Mouse (Mus musculus): ENCODE results near the gene Fam170b. TPM values are rescaled to one million over a fixed set of nuclear protein-coding genes. Genes with fewer than 3 reads are reported as not detected.
A peak's percentile ranks its signal among the peaks of the same experiment; 100 is the strongest.

Gene Fam170b
- polyA plus RNA-seq, 1 experiment from 2014 or later = 0.11 TPM

DNA sequence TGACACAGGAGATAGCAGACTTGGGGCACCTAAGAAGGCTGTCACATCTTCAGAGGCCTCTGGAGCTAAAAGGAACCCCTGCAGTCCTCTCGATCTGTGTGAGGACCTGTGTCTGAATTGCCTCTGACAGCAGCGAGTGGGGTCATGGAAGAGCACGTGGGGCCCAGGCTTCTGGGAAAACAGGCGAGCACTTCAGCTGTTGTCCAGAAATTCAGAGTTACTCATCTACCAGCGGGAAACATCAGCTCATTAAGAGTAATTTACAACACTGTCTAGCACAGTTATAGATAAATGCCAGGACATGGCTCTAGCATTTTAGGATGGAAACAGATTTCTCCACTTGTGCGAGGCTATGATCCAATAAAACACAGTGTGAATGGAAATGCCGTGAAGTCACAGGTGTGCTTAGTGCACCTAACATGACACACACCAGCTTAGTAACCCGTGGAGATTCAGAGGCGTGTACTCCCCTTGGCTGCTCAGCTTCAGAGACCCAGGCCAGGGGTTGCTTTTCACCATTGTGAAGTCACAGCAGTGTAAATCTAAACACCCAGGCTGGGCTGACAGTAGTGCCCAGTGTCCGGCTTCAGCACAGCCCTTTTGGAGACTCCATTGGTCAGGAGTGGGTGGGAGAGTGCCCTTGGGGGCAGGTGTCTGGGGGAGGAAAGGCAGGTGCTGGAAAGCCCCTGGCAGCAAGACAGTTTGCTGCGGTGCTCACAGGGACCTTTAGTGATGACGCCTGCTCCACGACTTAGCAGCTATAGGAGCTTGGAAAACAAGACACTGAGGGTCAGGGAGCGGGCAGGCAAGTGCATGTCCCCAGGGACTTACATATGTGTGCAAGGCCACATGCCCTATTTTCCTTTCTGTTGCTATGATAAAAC is 9.3 kb upstream of the Fam170b start:
- DNase-seq (no peak), ATAC-seq (no peak)
- Histone ChIP-seq H3K27me3 (ENCODE audit: insufficient read depth, low read length) (no peaks in the 10 kb centered on the region), H3K9me3 (ENCODE audit: low read length) (no peaks in the 10 kb centered on the region), H3K4me3 (ENCODE audit: low read depth, low read length) (no peak overlapping the region), H3K4me1 (ENCODE audit: insufficient read depth) (peaks cover 14% of the 10 kb centered on the region), H3K4me2 (ENCODE audit: low read depth, low read length) (no peak overlapping the region), H3K27ac (ENCODE audit: low read depth) (no peak overlapping the region), H3K36me3 (replicated peaks; ENCODE audit: insufficient read depth, low read length) (no peaks in the 10 kb centered on the region), H3K9ac (replicated peaks) (no peak overlapping the region)
- WGBS (ENCODE audit: insufficient replicate concordance) = 60% methylated on average over 14 of the region's 14 CpGs
- TF ChIP-seq CTCF (IDR thresholded peaks at IDR 0.05; ENCODE audit: low read depth) (no peak), EP300 (IDR thresholded peaks at IDR 0.05; ENCODE audit: low read depth) (no peak)

DNA sequence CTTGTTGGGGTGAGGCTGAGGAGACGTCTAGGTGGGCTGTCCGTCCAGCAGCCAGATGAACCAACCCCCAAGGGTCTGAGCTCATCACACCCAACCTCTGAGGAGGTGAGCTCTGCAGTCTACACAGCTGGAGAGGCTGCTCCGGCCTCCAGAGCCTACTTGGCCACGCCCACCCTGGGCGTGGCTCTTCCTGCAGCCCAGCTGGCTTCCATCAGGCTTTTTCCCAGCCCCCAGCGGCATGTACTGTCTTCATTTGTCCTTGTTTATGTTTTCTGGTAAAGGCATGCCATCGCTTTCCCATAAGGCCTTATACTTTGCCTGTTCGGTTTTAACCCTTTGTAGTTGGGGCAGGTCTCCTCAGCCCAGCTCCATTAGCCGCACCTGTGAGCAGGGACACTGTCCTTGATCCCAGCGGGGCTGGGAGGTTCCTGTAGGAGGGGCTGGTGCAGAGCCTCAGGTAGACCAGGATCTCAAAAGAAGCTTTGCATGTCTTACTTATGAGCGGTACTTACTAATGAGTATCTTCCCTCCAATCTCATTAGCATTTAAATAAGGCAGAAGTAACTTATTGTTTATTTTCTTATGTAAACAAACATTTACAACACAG is 8.2 kb upstream of the Fam170b start:
- TF ChIP-seq CTCF (IDR thresholded peaks at IDR 0.05; ENCODE audit: low read depth) (no peak), EP300 (IDR thresholded peaks at IDR 0.05; ENCODE audit: low read depth) (no peak)
- Histone ChIP-seq H3K4me3 (ENCODE audit: low read depth, low read length) (no peak overlapping the region), H3K36me3 (replicated peaks; ENCODE audit: insufficient read depth, low read length) (no peaks in the 10 kb centered on the region), H3K27ac (ENCODE audit: low read depth) (no peak overlapping the region), H3K9ac (replicated peaks) (no peak overlapping the region), H3K9me3 (ENCODE audit: low read length) (no peaks in the 10 kb centered on the region), H3K27me3 (ENCODE audit: insufficient read depth, low read length) (no peaks in the 10 kb centered on the region), H3K4me2 (ENCODE audit: low read depth, low read length) (no peak overlapping the region), H3K4me1 (ENCODE audit: insufficient read depth) (peaks cover 14% of the 10 kb centered on the region)
- WGBS (ENCODE audit: insufficient replicate concordance) = 20% methylated on average over 11 of the region's 11 CpGs
- peak; percentile 43 for DNase-seq
- ATAC-seq = no peak

DNA sequence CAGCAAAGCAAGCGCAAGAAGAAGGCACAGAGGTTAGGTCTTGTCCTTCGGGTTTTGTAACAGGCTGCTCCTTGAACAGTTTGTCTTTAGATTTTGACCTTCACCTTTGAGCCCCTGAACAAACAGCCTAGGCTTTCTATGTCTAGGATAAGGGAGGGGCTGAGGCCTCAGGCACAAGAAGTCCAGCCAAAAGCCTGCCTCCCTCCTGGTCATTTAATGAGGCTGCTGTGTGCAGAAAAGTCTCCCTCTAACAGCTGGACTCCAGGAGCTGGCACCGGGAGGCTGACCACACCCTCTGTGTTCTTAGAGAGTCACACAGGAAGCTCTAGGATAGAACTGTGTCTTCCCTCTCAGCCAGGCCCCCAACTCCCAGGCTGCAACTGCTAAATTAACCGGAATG is 6.6 kb upstream of the Fam170b start:
- 59% methylated on average over 4 of the region's 4 CpGs for WGBS (ENCODE audit: insufficient replicate concordance)
- ATAC-seq = no peak

DNA sequence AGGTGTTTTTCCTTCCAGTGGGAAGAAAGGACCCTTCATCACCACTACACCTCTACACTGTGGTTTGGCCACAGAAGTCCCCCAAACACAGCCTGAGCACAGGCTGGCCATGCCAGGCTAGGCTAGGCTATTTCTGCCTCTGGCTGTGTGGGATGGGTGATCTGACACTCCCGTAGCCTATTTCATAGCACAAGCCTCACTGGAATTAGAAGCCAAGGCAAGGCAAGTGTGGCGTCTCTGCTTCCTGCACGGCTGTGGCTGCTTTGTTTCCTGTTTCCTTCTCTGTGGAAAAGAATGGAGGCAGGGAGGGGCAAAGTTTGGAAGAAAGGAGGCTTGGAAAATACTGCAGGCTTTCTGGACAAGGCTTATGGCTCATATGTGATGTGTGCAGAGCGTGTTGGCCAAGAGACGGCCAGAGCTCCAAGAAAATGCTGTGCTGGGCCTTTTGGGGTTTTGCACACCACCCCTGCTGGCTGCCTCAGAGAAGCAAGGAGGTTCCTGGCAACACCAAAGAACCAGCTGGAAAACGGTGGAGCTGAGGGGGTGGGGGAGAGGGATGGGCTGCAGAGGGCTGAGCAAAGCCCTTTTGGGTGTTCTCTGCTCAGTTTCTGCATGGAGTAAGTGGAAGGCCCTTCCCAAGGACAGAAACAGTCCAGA is 5.6 kb upstream of the Fam170b start:
- DNase-seq = no peak
- H3K36me3 ChIP-seq (replicated peaks; ENCODE audit: insufficient read depth, low read length) = no peaks in the 10 kb centered on the region
- H3K4me2 ChIP-seq (ENCODE audit: low read depth, low read length) = no peak overlapping the region
- H3K27ac ChIP-seq (ENCODE audit: low read depth) = peak overlapping the region; percentile 39
- 42% methylated on average over 6 of the region's 6 CpGs for WGBS (ENCODE audit: insufficient replicate concordance)
- TF ChIP-seq CTCF (IDR thresholded peaks at IDR 0.05; ENCODE audit: low read depth) (no peak), EP300 (IDR thresholded peaks at IDR 0.05; ENCODE audit: low read depth) (no peak)
- no peaks in the 10 kb centered on the region for H3K27me3 ChIP-seq (ENCODE audit: insufficient read depth, low read length)
- H3K4me1 ChIP-seq (ENCODE audit: insufficient read depth) = peaks cover 14% of the 10 kb centered on the region
- H3K9me3 ChIP-seq (ENCODE audit: low read length) = no peaks in the 10 kb centered on the region
- no peak overlapping the region for H3K4me3 ChIP-seq (ENCODE audit: low read depth, low read length)
- H3K9ac ChIP-seq (replicated peaks) = no peak overlapping the region
- ATAC-seq = no peak

More for the DNA sequence above, 6.6 kb upstream of the Fam170b start:
- no peak for DNase-seq
- no peaks in the 10 kb centered on the region for H3K9me3 ChIP-seq (ENCODE audit: low read length)
- H3K4me2 ChIP-seq (ENCODE audit: low read depth, low read length) = no peak overlapping the region
- H3K36me3 ChIP-seq (replicated peaks; ENCODE audit: insufficient read depth, low read length) = no peaks in the 10 kb centered on the region
- H3K9ac ChIP-seq (replicated peaks) = no peak overlapping the region
- no peak for TF ChIP-seq CTCF (IDR thresholded peaks at IDR 0.05; ENCODE audit: low read depth)
- TF ChIP-seq EP300 (IDR thresholded peaks at IDR 0.05; ENCODE audit: low read depth) = no peak
- H3K27ac ChIP-seq (ENCODE audit: low read depth) = no peak overlapping the region
- H3K4me1 ChIP-seq (ENCODE audit: insufficient read depth) = peaks cover 14% of the 10 kb centered on the region
- H3K27me3 ChIP-seq (ENCODE audit: insufficient read depth, low read length) = no peaks in the 10 kb centered on the region
- no peak overlapping the region for H3K4me3 ChIP-seq (ENCODE audit: low read depth, low read length)

DNA sequence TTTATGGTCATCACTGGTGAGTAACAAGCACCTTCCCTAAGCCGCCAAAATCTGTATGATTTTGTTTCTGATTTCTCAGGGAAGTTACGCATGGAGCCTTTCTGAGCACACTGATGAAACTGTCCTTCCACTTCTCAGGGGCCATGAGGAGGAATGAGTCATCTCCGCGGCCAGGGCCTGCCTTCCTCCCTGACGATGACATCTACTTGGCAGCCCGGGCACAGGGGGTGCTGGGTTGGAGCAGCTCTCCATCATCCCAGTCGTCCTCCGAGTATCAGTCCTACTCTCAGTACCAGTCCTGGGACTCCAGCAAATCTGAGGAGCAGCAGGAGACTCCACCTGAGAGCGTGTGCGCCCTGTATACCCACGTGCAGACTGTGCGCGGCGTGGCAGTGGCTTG is 1.4 kb downstream of the Fam170b start:
- no peak for DNase-seq
- TF ChIP-seq CTCF (IDR thresholded peaks at IDR 0.05; ENCODE audit: low read depth) = no peak
- no peak for TF ChIP-seq EP300 (IDR thresholded peaks at IDR 0.05; ENCODE audit: low read depth)
- H3K4me2 ChIP-seq (ENCODE audit: low read depth, low read length) = no peak overlapping the region
- no peak overlapping the region for H3K9ac ChIP-seq (replicated peaks)
- 76% methylated on average over 14 of the region's 14 CpGs for WGBS (ENCODE audit: insufficient replicate concordance)
- H3K27me3 ChIP-seq (ENCODE audit: insufficient read depth, low read length) = no peaks in the 10 kb centered on the region
- no peak for ATAC-seq
- no peaks in the 10 kb centered on the region for H3K4me1 ChIP-seq (ENCODE audit: insufficient read depth)
- H3K4me3 ChIP-seq (ENCODE audit: low read depth, low read length) = no peak overlapping the region
- no peak overlapping the region for H3K27ac ChIP-seq (ENCODE audit: low read depth)
- no peaks in the 10 kb centered on the region for H3K9me3 ChIP-seq (ENCODE audit: low read length)
- H3K36me3 ChIP-seq (replicated peaks; ENCODE audit: insufficient read depth, low read length) = no peaks in the 10 kb centered on the region

DNA sequence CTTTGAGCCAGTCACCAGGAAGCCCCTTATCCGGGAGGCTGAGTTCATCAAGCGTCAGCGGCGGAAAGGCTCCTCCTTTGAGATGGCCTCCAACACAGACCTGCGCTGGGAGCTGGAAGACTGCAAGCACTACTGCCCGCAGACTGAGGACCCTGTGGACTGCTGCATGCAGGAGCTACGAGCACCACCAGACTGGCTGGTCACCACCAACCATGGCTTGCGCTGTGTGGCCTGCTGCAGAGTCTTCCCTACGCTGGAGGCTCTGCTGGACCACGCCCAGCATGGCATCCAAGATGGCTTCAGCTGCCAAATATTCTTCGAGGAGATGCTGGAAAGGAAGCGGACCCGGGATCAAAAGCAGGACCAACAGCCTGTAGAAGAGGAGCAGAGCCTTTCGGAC is 1.8 kb downstream of the Fam170b start:
- 80% methylated on average over 14 of the region's 14 CpGs for WGBS (ENCODE audit: insufficient replicate concordance)
- Histone ChIP-seq H3K4me3 (ENCODE audit: low read depth, low read length) (no peak overlapping the region), H3K4me1 (ENCODE audit: insufficient read depth) (no peaks in the 10 kb centered on the region), H3K27me3 (ENCODE audit: insufficient read depth, low read length) (no peaks in the 10 kb centered on the region), H3K36me3 (replicated peaks; ENCODE audit: insufficient read depth, low read length) (no peaks in the 10 kb centered on the region), H3K27ac (ENCODE audit: low read depth) (no peak overlapping the region), H3K4me2 (ENCODE audit: low read depth, low read length) (no peak overlapping the region), H3K9me3 (ENCODE audit: low read length) (no peaks in the 10 kb centered on the region), H3K9ac (replicated peaks) (no peak overlapping the region)
- DNase-seq (no peak), ATAC-seq (no peak)
- no peak for TF ChIP-seq EP300 (IDR thresholded peaks at IDR 0.05; ENCODE audit: low read depth)
- TF ChIP-seq CTCF (IDR thresholded peaks at IDR 0.05; ENCODE audit: low read depth) = no peak
